In the genomic region with DNA sequence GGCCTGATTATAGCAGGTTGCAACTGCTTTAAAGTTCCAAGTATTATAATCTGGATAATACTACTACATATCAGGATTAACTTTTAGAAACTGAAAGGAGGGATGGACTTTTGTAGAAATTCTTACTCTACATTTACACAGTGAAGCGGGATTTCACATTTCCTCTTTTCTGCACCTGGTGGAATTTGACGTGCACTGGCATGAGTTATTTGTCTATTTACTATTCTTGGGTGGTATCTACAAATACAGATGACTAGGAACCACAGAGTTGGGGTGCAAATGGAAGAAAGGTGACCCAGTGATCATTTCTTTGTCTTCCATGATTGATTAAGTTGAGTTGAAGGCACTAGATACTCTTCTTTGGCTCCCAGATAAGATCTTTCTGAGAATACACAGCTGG, we compare ENCODE assay signal across 17 mouse cellular contexts.
"Had no signal": no experiment of that assay in that cellular context is flagged by ENCODE, and none has a peak within 500 bp of the region (broad histone marks: within the 10 kb centered on the region; RNA-seq: fewer than 3 reads in every experiment).

No protein-coding gene starts in this region.

- ATAC-seq: liver, embryonic 12.5 days; lung, postnatal 0 days; midbrain, embryonic 16.5 days had no signal

- H3K9ac ChIP-seq: liver, embryonic 12.5 days; liver, embryonic 14.5 days; lung, embryonic 15.5 days; midbrain, embryonic 12.5 days; neural tube, embryonic 12.5 days had no signal

- H3K4me3 ChIP-seq: liver, embryonic 12.5 days; lung, embryonic 15.5 days; megakaryocyte, embryonic 14.5 days; midbrain, embryonic 12.5 days; neural tube, embryonic 12.5 days had no signal

- H3K36me3 ChIP-seq: liver, embryonic 12.5 days; lung, embryonic 15.5 days; midbrain, embryonic 12.5 days; neural tube, embryonic 12.5 days had no signal

- H3K4me2 ChIP-seq: liver, embryonic 12.5 days; lung, embryonic 15.5 days; midbrain, embryonic 12.5 days; neural tube, embryonic 12.5 days had no signal

- DNase-seq: lung, adult 2 months; lung, postnatal 14 days; lung, postnatal 36 days; midbrain, embryonic 14.5 days; right cerebral cortex, postnatal 14 days; thymus, adult 2 months; thymus, postnatal 25 days; thymus, postnatal 4 days had no signal

- H3K27ac ChIP-seq: liver, embryonic 12.5 days; liver, embryonic 14.5 days; lung, embryonic 15.5 days; macrophage; midbrain, embryonic 12.5 days; neural tube, embryonic 12.5 days had no signal

- H3K27me3 ChIP-seq: liver, embryonic 12.5 days; lung, embryonic 15.5 days; megakaryocyte, embryonic 14.5 days; midbrain, embryonic 12.5 days; neural tube, embryonic 12.5 days had no signal

- H3K4me1 ChIP-seq: liver, embryonic 12.5 days; lung, embryonic 15.5 days; megakaryocyte, embryonic 14.5 days; midbrain, embryonic 12.5 days; neural tube, embryonic 12.5 days had no signal

- H3K9me3 ChIP-seq: liver, embryonic 12.5 days; lung, embryonic 15.5 days; megakaryocyte, embryonic 14.5 days; midbrain, embryonic 12.5 days; neural tube, embryonic 12.5 days had no signal
